Mouse (Mus musculus): ENCODE measurements around the gene Srp68. TPM values are rescaled to one million over a fixed set of nuclear protein-coding genes. Genes with fewer than 3 reads are reported as not detected.
A peak's percentile ranks its signal among the peaks of the same experiment; 100 is the strongest.

Srp68 gene
- polyA plus RNA-seq (2015; fragmentation: Nextera tagmentation; extraction: Ambion mirVana), result 89.5 and 101 TPM in 2 replicates

- Histone ChIP-seq H3K9me3 (no peaks in the 10 kb centered on the region), H3K4me1 (peaks cover 7% of the 10 kb centered on the region), H3K27me3 (replicated peaks) (no peaks in the 10 kb centered on the region), H3K4me2 (peak within 1 kb of the TSS; percentile 73), H3K4me3 (replicated peaks) (peak within 1 kb of the TSS; percentile 92), H3K27ac (peak within 1 kb of the TSS; percentile 87), H3K36me3 (peaks cover 15% of the 10 kb centered on the region; the same call in 1 of the 2 replicates), H3K9ac (peak within 1 kb of the TSS; percentile 73)
- ATAC-seq (ENCODE audit: insufficient read depth, low FRiP score, low read depth), result peak; percentile 99
- 3% methylated on average over 32 of the region's 32 CpGs for WGBS
Measured at GRCm38 (mm10) chr11:116274045-116274666, at the start of gene Srp68. Gene Srp68, minus strand, starts transcription at chr11:116274217.

- peak overlapping the region; percentile 46 for H3K4me3 ChIP-seq (replicated peaks)
- H3K36me3 ChIP-seq, result no peaks in the 10 kb centered on the region
- peak overlapping the region; percentile 99 for H3K4me2 ChIP-seq
- no peaks in the 10 kb centered on the region for H3K27me3 ChIP-seq (replicated peaks)
- peaks cover 10% of the 10 kb centered on the region for H3K4me1 ChIP-seq
- peak overlapping the region; percentile 57 for H3K9ac ChIP-seq
- ATAC-seq (ENCODE audit: insufficient read depth, low FRiP score, low read depth), result peak; percentile 56
- H3K27ac ChIP-seq, result no peak overlapping the region
- 1% methylated on average over 41 of the region's 41 CpGs for WGBS
- no peaks in the 10 kb centered on the region for H3K9me3 ChIP-seq
Measured at GRCm38 (mm10) chr11:116318719-116319659, 45.0 kb upstream of the Srp68 start.

- Histone ChIP-seq H3K4me1 (peaks cover 11% of the 10 kb centered on the region), H3K9ac (no peak overlapping the region), H3K36me3 (no peaks in the 10 kb centered on the region), H3K4me2 (no peak overlapping the region), H3K27ac (no peak overlapping the region; the same call in 1 of the 2 replicates), H3K27me3 (replicated peaks) (no peaks in the 10 kb centered on the region), H3K9me3 (no peaks in the 10 kb centered on the region), H3K4me3 (replicated peaks) (no peak overlapping the region)
- 0 out of 2 replicates have a peak, but pooled peaks have one; percentile 41 for ATAC-seq (ENCODE audit: insufficient read depth, low FRiP score, low read depth)
- 18% methylated on average over 8 of the region's 8 CpGs for WGBS
Measured at GRCm38 (mm10) chr11:116312359-116312758, 38.3 kb upstream of the Srp68 start.

GRCm38 (mm10) chr11:116311169-116311568 lies 37.2 kb upstream of the Srp68 start:
- Histone ChIP-seq H3K4me1 (peaks cover 12% of the 10 kb centered on the region), H3K4me3 (replicated peaks) (no peak overlapping the region), H3K27ac (peak overlapping the region; percentile 1; the same call in 1 of the 2 replicates), H3K9ac (no peak overlapping the region), H3K9me3 (no peaks in the 10 kb centered on the region), H3K36me3 (no peaks in the 10 kb centered on the region), H3K27me3 (replicated peaks) (no peaks in the 10 kb centered on the region), H3K4me2 (no peak overlapping the region)
- ATAC-seq (ENCODE audit: insufficient read depth, low FRiP score, low read depth), result no peak
- WGBS, result 32% methylated on average over 8 of the region's 8 CpGs

GRCm38 (mm10) chr11:116309601-116310000 lies 35.6 kb upstream of the Srp68 start:
- H3K9me3 ChIP-seq, result no peaks in the 10 kb centered on the region
- no peak overlapping the region for H3K4me2 ChIP-seq
- peaks cover 17% of the 10 kb centered on the region for H3K4me1 ChIP-seq
- no peak overlapping the region for H3K9ac ChIP-seq
- WGBS, result 67% methylated on average over 3 of the region's 3 CpGs
- no peak overlapping the region for H3K4me3 ChIP-seq (replicated peaks)
- no peak overlapping the region for H3K27ac ChIP-seq
- 0 out of 2 replicates have a peak, but pooled peaks cover 6% of the 10 kb centered on the region for H3K36me3 ChIP-seq
- H3K27me3 ChIP-seq (replicated peaks), result no peaks in the 10 kb centered on the region
- ATAC-seq (ENCODE audit: insufficient read depth, low FRiP score, low read depth), result no peak

GRCm38 (mm10) chr11:116307762-116308531 lies 33.9 kb upstream of the Srp68 start:
- no peak overlapping the region for H3K4me3 ChIP-seq (replicated peaks)
- H3K36me3 ChIP-seq, result peaks cover 11% of the 10 kb centered on the region; the same call in 1 of the 2 replicates
- no peaks in the 10 kb centered on the region for H3K27me3 ChIP-seq (replicated peaks)
- H3K27ac ChIP-seq, result no peak overlapping the region
- H3K9me3 ChIP-seq, result no peaks in the 10 kb centered on the region
- no peak overlapping the region for H3K4me2 ChIP-seq
- H3K4me1 ChIP-seq, result peaks cover 17% of the 10 kb centered on the region
- no peak overlapping the region for H3K9ac ChIP-seq
- no peak; the same call in 1 of the 2 replicates for ATAC-seq (ENCODE audit: insufficient read depth, low FRiP score, low read depth)
- WGBS, result 84% methylated on average over 12 of the region's 12 CpGs

- no peaks in the 10 kb centered on the region for H3K27me3 ChIP-seq (replicated peaks)
- peak within 1 kb of the TSS; percentile 88 for H3K4me2 ChIP-seq
- H3K9me3 ChIP-seq, result no peaks in the 10 kb centered on the region
- ATAC-seq (ENCODE audit: insufficient read depth, low FRiP score, low read depth), result no peak
- H3K4me3 ChIP-seq (replicated peaks), result peak within 1 kb of the TSS; percentile 61
- 82% methylated on average over 10 of the region's 10 CpGs for WGBS
- H3K36me3 ChIP-seq, result peaks cover 14% of the 10 kb centered on the region; the same call in 1 of the 2 replicates
- H3K9ac ChIP-seq, result peak within 1 kb of the TSS; percentile 68
- H3K4me1 ChIP-seq, result peaks cover 11% of the 10 kb centered on the region
- H3K27ac ChIP-seq, result no peak within 1 kb of the TSS
Measured at GRCm38 (mm10) chr11:116307019-116307725, 33.2 kb upstream of the Srp68 start, which contains the start of gene Exoc7. Gene Exoc7, minus strand, starts transcription at chr11:116307233.

GRCm38 (mm10) chr11:116306126-116306982 lies 32.3 kb upstream of the Srp68 start:
- 1% methylated on average over 53 of the region's 53 CpGs for WGBS

GRCm38 (mm10) chr11:116305423-116305822 lies 31.4 kb upstream of the Srp68 start:
- no peak for ATAC-seq (ENCODE audit: insufficient read depth, low FRiP score, low read depth)
- Histone ChIP-seq H3K4me2 (peak overlapping the region; percentile 88), H3K9ac (no peak overlapping the region), H3K4me3 (replicated peaks) (peak overlapping the region; percentile 61; the same call in 1 of the 2 replicates), H3K4me1 (peaks cover 6% of the 10 kb centered on the region; the same call in 1 of the 2 replicates), H3K36me3 (peaks cover 23% of the 10 kb centered on the region), H3K9me3 (no peaks in the 10 kb centered on the region), H3K27me3 (replicated peaks) (no peaks in the 10 kb centered on the region), H3K27ac (no peak overlapping the region)
- WGBS, result 94% methylated on average over 2 of the region's 2 CpGs

More at GRCm38 (mm10) chr11:116306126-116306982, 32.3 kb upstream of the Srp68 start:
- no peaks in the 10 kb centered on the region for H3K9me3 ChIP-seq
- H3K27me3 ChIP-seq (replicated peaks), result no peaks in the 10 kb centered on the region
- H3K4me1 ChIP-seq, result peaks cover 8% of the 10 kb centered on the region
- peak overlapping the region; percentile 61 for H3K4me3 ChIP-seq (replicated peaks)
- H3K4me2 ChIP-seq, result peak overlapping the region; percentile 88
- peak; percentile 91 for ATAC-seq (ENCODE audit: insufficient read depth, low FRiP score, low read depth)
- peaks cover 21% of the 10 kb centered on the region for H3K36me3 ChIP-seq
- H3K27ac ChIP-seq, result no peak overlapping the region
- H3K9ac ChIP-seq, result peak overlapping the region; percentile 68

GRCm38 (mm10) chr11:116298621-116299020 lies 24.6 kb upstream of the Srp68 start:
- H3K27me3 ChIP-seq (replicated peaks), result no peaks in the 10 kb centered on the region
- no peak overlapping the region for H3K4me3 ChIP-seq (replicated peaks)
- H3K9ac ChIP-seq, result no peak overlapping the region
- WGBS, result 91% methylated on average over 6 of the region's 6 CpGs
- no peaks in the 10 kb centered on the region for H3K9me3 ChIP-seq
- H3K27ac ChIP-seq, result no peak overlapping the region
- ATAC-seq (ENCODE audit: insufficient read depth, low FRiP score, low read depth), result no peak
- H3K4me1 ChIP-seq, result peaks cover 2% of the 10 kb centered on the region; the same call in 1 of the 2 replicates
- no peak overlapping the region for H3K4me2 ChIP-seq
- peaks cover 21% of the 10 kb centered on the region for H3K36me3 ChIP-seq
